Mouse (Mus musculus) ES-E14 (cell line): ENCODE results near the gene Tnks1bp1. TPM values are rescaled to one million over a fixed set of nuclear protein-coding genes. Genes with fewer than 3 reads are reported as not detected.

Experiments
- DNase-seq: peaks from one replicate; pipeline ENCODE4 v3.0.0-alpha.2; 2013; ENCODE audit warnings: low read depth, low spot score
- H3K27ac ChIP-seq: 2 replicates; pipeline ENCODE4 v1.5.1; 2012; ENCODE audit warnings: low read depth, mild to moderate bottlenecking, low read length, moderate library complexity, mixed read lengths; ENCODE audit not compliant: poor library complexity, insufficient read depth, severe bottlenecking
- H3K36me3 ChIP-seq: 2 replicates; pipeline ENCODE4 v1.6.1; 2012; ENCODE audit warnings: mild to moderate bottlenecking, low read length, moderate library complexity, mixed read lengths; ENCODE audit not compliant: control insufficient read depth, poor library complexity, insufficient read depth, severe bottlenecking
- H3K4me1 ChIP-seq, 2 experiments: fragments of 150-350 bp in 1 of 2; sonication (generic) in 1 of 2; 2 replicates each; pipeline ENCODE4 v1.6.1; 2012; ENCODE audit warnings: low read length in 2 of 2, mild to moderate bottlenecking in 1 of 2, mixed read lengths in 1 of 2; ENCODE audit not compliant: control insufficient read depth in 2 of 2, insufficient read depth in 2 of 2, poor library complexity in 1 of 2
- H3K4me3 ChIP-seq, 2 experiments: fragments of 150-350 bp in 1 of 2; sonication (generic) in 1 of 2; 2 replicates each; pipeline ENCODE4 v1.5.1; 2012; ENCODE audit warnings: low read length in 2 of 2, low read depth in 1 of 2, mild to moderate bottlenecking in 1 of 2, mixed read lengths in 1 of 2; ENCODE audit not compliant: insufficient read depth in 1 of 2, poor library complexity in 1 of 2, severe bottlenecking in 1 of 2
- H3K9ac ChIP-seq: 2 replicates; pipeline ENCODE4 v1.6.1; 2012; ENCODE audit warnings: low read depth, mild to moderate bottlenecking, low read length, mixed read lengths; ENCODE audit not compliant: poor library complexity, insufficient read depth, severe bottlenecking
- H3K9me3 ChIP-seq: fragments of 150-350 bp; sonication (generic); 2 replicates; pipeline ENCODE4 v1.6.1; 2012; ENCODE audit warnings: low read depth, mild to moderate bottlenecking, low read length; ENCODE audit not compliant: control insufficient read depth, insufficient read depth
- CHD2 ChIP-seq: IDR thresholded peaks from 2 replicates; pipeline ENCODE4 v1.6.1; 2014; ENCODE audit warnings: mild to moderate bottlenecking, low read depth, low read length, inconsistent platforms
- HCFC1 ChIP-seq: IDR thresholded peaks from 2 replicates; pipeline ENCODE4 v1.6.1; 2012; ENCODE audit warnings: low read length, inconsistent platforms, borderline replicate concordance; ENCODE audit not compliant: insufficient read depth
- MAFK ChIP-seq: IDR thresholded peaks from 2 replicates; pipeline ENCODE4 v1.6.1; 2014; ENCODE audit warnings: mild to moderate bottlenecking, low read depth, low read length, inconsistent platforms; ENCODE audit not compliant: insufficient read depth
- ZC3H11A ChIP-seq: IDR thresholded peaks from 2 replicates; pipeline ENCODE4 v1.6.1; 2012; ENCODE audit warnings: low read depth, mild to moderate bottlenecking, inconsistent platforms, low read length, borderline replicate concordance
- ZNF384 ChIP-seq: IDR thresholded peaks from 2 replicates; pipeline ENCODE4 v1.6.1; 2012; ENCODE audit warnings: low read depth, low read length, inconsistent platforms
- in situ Hi-C, 2 experiments: fragments of 600-800 bp; cut with MboI; formaldehyde crosslinking; loops; one replicate each; pipeline ENCODE4 v1.15.1; 2025; ENCODE audit warnings: low sequenced_read_pairs in 2 of 2, inconsistent platforms in 1 of 2; ENCODE audit not compliant: unreplicated experiment in 2 of 2
- total RNA-seq: library from RNA; depleted of rRNA; stranded (reverse); fragments of 300-350 nt; gene quantifications from 2 replicates; pipeline ENCODE4 v1.2.3, GENCODE M21; 2012

The Tnks1bp1 gene
- total RNA-seq, 1 experiment: 36.7 TPM

GRCm38 (mm10) chr2:85012679-85013078 lies 35.1 kb upstream of the Tnks1bp1 start:
- DNase-seq: no peak
- Histone ChIP-seq H3K27ac (no peak overlapping the region), H3K9ac (no peak overlapping the region), H3K4me3 (no peak overlapping the region), H3K4me1 (no peaks in the 10 kb centered on the region), H3K9me3 (no peaks in the 10 kb centered on the region), H3K36me3 (no peaks in the 10 kb centered on the region)
- in situ Hi-C loops: no loop called here
- TF ChIP-seq HCFC1: no peak
- TF ChIP-seq ZNF384: no peak
- TF ChIP-seq MAFK: no peak
- TF ChIP-seq CHD2: no peak
- no peak for TF ChIP-seq ZC3H11A

- no peak for TF ChIP-seq ZNF384
- no peak for TF ChIP-seq HCFC1
- TF ChIP-seq ZC3H11A: no peak
- TF ChIP-seq MAFK: no peak
- TF ChIP-seq CHD2: no peak
- H3K9ac ChIP-seq: no peak overlapping the region
- H3K36me3 ChIP-seq: no peaks in the 10 kb centered on the region
- H3K9me3 ChIP-seq: no peaks in the 10 kb centered on the region
- no peak for DNase-seq
- H3K4me1 ChIP-seq: no peaks in the 10 kb centered on the region
- in situ Hi-C loops: no loop called here
- no peak overlapping the region for H3K4me3 ChIP-seq
- no peak overlapping the region for H3K27ac ChIP-seq
These were observed 33.8 kb upstream of the Tnks1bp1 start for GRCm38 (mm10) chr2:85013826-85014587.

- no peaks in the 10 kb centered on the region for H3K36me3 ChIP-seq
- TF ChIP-seq ZNF384: no peak
- no peak for TF ChIP-seq HCFC1
- TF ChIP-seq CHD2: no peak
- TF ChIP-seq MAFK: no peak
- TF ChIP-seq ZC3H11A: no peak
- no peak overlapping the region for H3K4me3 ChIP-seq
- no peaks in the 10 kb centered on the region for H3K9me3 ChIP-seq
- no peaks in the 10 kb centered on the region for H3K4me1 ChIP-seq
- H3K27ac ChIP-seq: no peak overlapping the region
- no peak for DNase-seq
- in situ Hi-C loops: no loop called here
- H3K9ac ChIP-seq: no peak overlapping the region
These were observed 33.2 kb upstream of the Tnks1bp1 start for GRCm38 (mm10) chr2:85014588-85014982.

GRCm38 (mm10) chr2:85022043-85022442 lies 25.8 kb upstream of the Tnks1bp1 start:
- H3K9me3 ChIP-seq: no peaks in the 10 kb centered on the region
- H3K36me3 ChIP-seq: no peaks in the 10 kb centered on the region
- no peak for TF ChIP-seq ZNF384
- no peak for TF ChIP-seq CHD2
- no peak for TF ChIP-seq ZC3H11A
- TF ChIP-seq MAFK: no peak
- no peak overlapping the region for H3K9ac ChIP-seq
- no peak for DNase-seq
- H3K4me3 ChIP-seq: no peak overlapping the region
- in situ Hi-C loops: no loop called here
- no peak overlapping the region for H3K27ac ChIP-seq
- H3K4me1 ChIP-seq: no peaks in the 10 kb centered on the region

- Histone ChIP-seq H3K4me3 (no peak overlapping the region), H3K9ac (no peak overlapping the region), H3K27ac (no peak overlapping the region), H3K9me3 (no peaks in the 10 kb centered on the region), H3K36me3 (no peaks in the 10 kb centered on the region), H3K4me1 (no peaks in the 10 kb centered on the region)
- TF ChIP-seq ZNF384 (no peak), CHD2 (no peak), MAFK (no peak), HCFC1 (no peak), ZC3H11A (no peak)
- in situ Hi-C loops: no loop called here
- DNase-seq: no peak
These were observed 21.6 kb upstream of the Tnks1bp1 start for GRCm38 (mm10) chr2:85026178-85026577.
